Mouse (Mus musculus): ENCODE data around the gene Rflna. TPM values are rescaled to one million over a fixed set of nuclear protein-coding genes. Genes with fewer than 3 reads are reported as not detected.

Gene Rflna
- total RNA-seq, 1 experiment from 2014 or later: not detected

Other genes starting within 250 kb of the Rflna start
- gene Ccdc92, start 140.8 kb upstream of the Rflna start, total RNA-seq (2017): 1.3 TPM in 1 of 2 replicates, not detected in the other
- gene Zfp664, start 140.5 kb upstream of the Rflna start, total RNA-seq (2017): 29.1 and 30.4 TPM in 2 replicates
- 10.7 and 13.4 TPM in 2 replicates for gene Ncor2, start 176.0 kb downstream of the Rflna start, total RNA-seq (2017)